ENCODE assay signal across 11 mouse cellular contexts in the genomic region with DNA sequence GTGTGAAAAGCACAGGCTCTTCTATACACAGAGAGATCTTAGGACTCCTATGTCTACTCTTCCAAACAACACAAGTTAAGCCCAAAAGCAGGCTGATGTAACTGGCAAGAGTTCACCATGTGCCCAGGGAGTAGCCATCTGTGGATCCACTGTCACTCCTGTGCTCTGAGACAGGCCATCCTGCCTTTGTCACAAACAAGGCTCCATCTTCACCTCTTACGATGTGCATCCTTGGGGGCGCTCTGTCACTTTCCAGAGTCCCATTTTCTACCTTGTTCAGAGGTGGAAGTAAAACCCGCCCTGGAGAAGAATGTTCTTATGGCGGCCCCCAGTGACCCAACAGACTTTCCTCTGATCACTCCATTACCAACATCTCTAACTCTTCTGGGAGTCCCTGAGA. TPM values are rescaled to one million over a fixed set of nuclear protein-coding genes. Genes with fewer than 3 reads are reported as not detected.
DNase-seq lines count a peak whose midpoint lies in the region; ATAC-seq lines count a peak whose summit lies in the region.
"Had no signal": no experiment of that assay in that cellular context is flagged by ENCODE, and none has a peak within 500 bp of the region (broad histone marks: within the 10 kb centered on the region; RNA-seq: fewer than 3 reads in every experiment).

No protein-coding gene starts in this region.

- H3K4me1 ChIP-seq in heart, embryonic 14.5 days (ENCODE audit: control insufficient read depth in 2 of 2, insufficient read depth in 2 of 2, low read length in 2 of 2), result peaks cover 6 to 20% of the 10 kb centered on the region in 2 experiments; a peak in 3 of 4 replicates
- H3K4me1 ChIP-seq in embryonic facial prominence, embryonic 15.5 days, result peaks cover 26% of the 10 kb centered on the region
- peaks cover 18% of the 10 kb centered on the region for H3K4me1 ChIP-seq in intestine, embryonic 14.5 days (replicated peaks; ENCODE audit: control insufficient read depth, insufficient read depth, low read length)
- H3K4me1 ChIP-seq in midbrain, embryonic 15.5 days, result peaks cover 28% of the 10 kb centered on the region

- H3K4me2 ChIP-seq in heart, embryonic 14.5 days (ENCODE audit: low read length), result peak overlapping the region; percentile 79
- H3K4me2 ChIP-seq in embryonic facial prominence, embryonic 15.5 days (replicated peaks), result no peak overlapping the region
- H3K4me2 ChIP-seq in intestine, embryonic 14.5 days (ENCODE audit: low read length), result no peak overlapping the region
- peak overlapping the region; percentile 95 for H3K4me2 ChIP-seq in midbrain, embryonic 15.5 days

- intact Hi-C loops in heart, postnatal 25 days (cut with DNase I), result loop anchor here (1.0 to 2.0 kb wide), 3 partner anchors 48 to 310 kb away; no protein-coding TSS in a partner anchor

- DNase-seq in heart, postnatal 25 days (ENCODE audit: low spot score), result no peak
- DNase-seq in intestine, embryonic 14.5 days (ENCODE audit: low spot score), result peak; percentile 56
- no peak for DNase-seq in adrenal gland, adult 18-20 months (ENCODE audit: low spot score in 2 of 2)
- DNase-seq in right cerebral cortex, postnatal 36 days (ENCODE audit: low spot score in 2 of 2), result no peak
- DNase-seq in spleen, postnatal 14 days (ENCODE audit: low spot score in 2 of 2), result no peak

- no peaks in the 10 kb centered on the region for H3K9me3 ChIP-seq in heart, embryonic 14.5 days (ENCODE audit: control insufficient read depth, low read length)
- H3K9me3 ChIP-seq in embryonic facial prominence, embryonic 15.5 days (replicated peaks), result no peaks in the 10 kb centered on the region
- H3K9me3 ChIP-seq in intestine, embryonic 14.5 days (ENCODE audit: control insufficient read depth, low read length), result no peaks in the 10 kb centered on the region
- H3K9me3 ChIP-seq in midbrain, embryonic 15.5 days, result no peaks in the 10 kb centered on the region

- no peak for ATAC-seq in heart, embryonic 14.5 days (ENCODE audit: insufficient number of reproducible peaks, insufficient read depth, low FRiP score, low read depth)
- ATAC-seq in embryonic facial prominence, embryonic 15.5 days (ENCODE audit: insufficient number of reproducible peaks, low FRiP score, low TSS enrichment, low read depth), result no peak
- no peak for ATAC-seq in intestine, embryonic 14.5 days (replicated peaks; ENCODE audit: low FRiP score, low TSS enrichment, low read depth)
- no peak for ATAC-seq in midbrain, embryonic 15.5 days (replicated peaks)
- ATAC-seq: activated CD4-positive, CD25-positive, alpha-beta regulatory T cell, adult 4 months had no signal

- 0 out of 4 replicates have a peak overlapping the region, but pooled peaks of 1 of the 2 experiments have one; percentile 40 for H3K4me3 ChIP-seq in heart, embryonic 14.5 days (ENCODE audit: control insufficient read depth in 1 of 2, insufficient read depth in 1 of 2, low read depth in 1 of 2, low read length in 2 of 2)
- H3K4me3 ChIP-seq in embryonic facial prominence, embryonic 15.5 days (replicated peaks), result peak overlapping the region; percentile 48; the same call in 1 of the 2 replicates
- no peak overlapping the region for H3K4me3 ChIP-seq in intestine, embryonic 14.5 days (ENCODE audit: low read depth, low read length)
- H3K4me3 ChIP-seq in midbrain, embryonic 15.5 days, result peak overlapping the region; percentile 46

- no peak overlapping the region for H3K27ac ChIP-seq in heart, embryonic 14.5 days (replicated peaks in 1 of 2; ENCODE audit: control insufficient read depth in 1 of 2, insufficient read depth in 1 of 2, low read depth in 2 of 2, low read length in 2 of 2)
- H3K27ac ChIP-seq in embryonic facial prominence, embryonic 15.5 days (replicated peaks), result no peak overlapping the region
- no peak overlapping the region for H3K27ac ChIP-seq in intestine, embryonic 14.5 days (ENCODE audit: low read depth)
- H3K27ac ChIP-seq in midbrain, embryonic 15.5 days, result peak overlapping the region; percentile 53; the same call in 1 of the 2 replicates

- H3K36me3 ChIP-seq in heart, embryonic 14.5 days (ENCODE audit: control insufficient read depth, insufficient read depth, low read length), result no peaks in the 10 kb centered on the region
- H3K36me3 ChIP-seq in embryonic facial prominence, embryonic 15.5 days, result no peaks in the 10 kb centered on the region
- no peaks in the 10 kb centered on the region for H3K36me3 ChIP-seq in intestine, embryonic 14.5 days (ENCODE audit: control insufficient read depth, insufficient read depth, low read length)
- H3K36me3 ChIP-seq in midbrain, embryonic 15.5 days (replicated peaks), result no peaks in the 10 kb centered on the region

- H3K9ac ChIP-seq in heart, embryonic 14.5 days (ENCODE audit: low read length), result no peak overlapping the region
- no peak overlapping the region for H3K9ac ChIP-seq in embryonic facial prominence, embryonic 15.5 days
- no peak overlapping the region for H3K9ac ChIP-seq in intestine, embryonic 14.5 days (ENCODE audit: low read length)
- H3K9ac ChIP-seq in midbrain, embryonic 15.5 days, result no peak overlapping the region

- H3K27me3 ChIP-seq in heart, embryonic 14.5 days (ENCODE audit: control insufficient read depth, insufficient read depth, low read length), result peaks cover 73% of the 10 kb centered on the region
- peaks cover 54% of the 10 kb centered on the region for H3K27me3 ChIP-seq in embryonic facial prominence, embryonic 15.5 days
- peaks cover 53% of the 10 kb centered on the region for H3K27me3 ChIP-seq in intestine, embryonic 14.5 days (replicated peaks; ENCODE audit: control insufficient read depth, insufficient read depth, low read length)
- H3K27me3 ChIP-seq in midbrain, embryonic 15.5 days (replicated peaks), result peaks cover 15% of the 10 kb centered on the region

- WGBS in heart, embryonic 14.5 days, result 6% methylated on average over 4 of the region's 4 CpGs
- WGBS in embryonic facial prominence, embryonic 15.5 days, result 4% methylated on average over 4 of the region's 4 CpGs
- 2% methylated on average over 4 of the region's 4 CpGs for WGBS in intestine, embryonic 14.5 days
- WGBS in midbrain, embryonic 15.5 days, result 6% methylated on average over 4 of the region's 4 CpGs

RNA-seq across cellular contexts. Expression of gene Fgf15, which starts 1.6 kb away (rescaled TPM):
- polyA plus RNA-seq in heart, embryonic 14.5 days (2014; fragmentation: Nextera tagmentation; extraction: Ambion mirVana), result not detected in 2 replicates
- not detected for total RNA-seq in heart, postnatal 25 days (2021)
- 1.00 and 1.6 TPM in 2 replicates for polyA plus RNA-seq in embryonic facial prominence, embryonic 15.5 days (2015; fragmentation: Nextera tagmentation; extraction: Ambion mirVana)
- not detected in 2 replicates for polyA plus RNA-seq in intestine, embryonic 14.5 days (2014; fragmentation: Nextera tagmentation; extraction: Ambion mirVana)
- 26.7 and 26.8 TPM in 2 replicates for polyA plus RNA-seq in midbrain, embryonic 15.5 days (2015; fragmentation: Nextera tagmentation; extraction: Ambion mirVana)
- total RNA-seq in adrenal gland, adult 18-20 months (2021), result under 1 TPM in 1 of 2 experiments, not detected in 1; 0.36 TPM
- total RNA-seq: liver, adult 2 months had no signal
- polyA plus RNA-seq: activated CD4-positive, CD25-positive, alpha-beta regulatory T cell, adult 4 months; liver, adult 2 months; stomach, embryonic 16.5 days had no signal

RNA-seq across cellular contexts. Expression of gene LTO1, which starts 20.2 kb away (rescaled TPM):
- 16.1 and 19.2 TPM in 2 replicates for polyA plus RNA-seq in heart, embryonic 14.5 days (2014; fragmentation: Nextera tagmentation; extraction: Ambion mirVana)
- 10 to 100 TPM; 11.9 to 14.7 TPM for total RNA-seq in heart, postnatal 25 days (2021)
- 26.6 and 29.5 TPM in 2 replicates for polyA plus RNA-seq in embryonic facial prominence, embryonic 15.5 days (2015; fragmentation: Nextera tagmentation; extraction: Ambion mirVana)
- 19.0 and 19.1 TPM in 2 replicates for polyA plus RNA-seq in intestine, embryonic 14.5 days (2014; fragmentation: Nextera tagmentation; extraction: Ambion mirVana)
- 32.2 and 33.6 TPM in 2 replicates for polyA plus RNA-seq in midbrain, embryonic 15.5 days (2015; fragmentation: Nextera tagmentation; extraction: Ambion mirVana)
- 10 to 100 TPM; 24.2 to 27.4 TPM for total RNA-seq in adrenal gland, adult 18-20 months (2021)

RNA-seq across cellular contexts. Expression of gene Ccnd1, which starts 45.0 kb away (rescaled TPM):
- 48.7 and 63.7 TPM in 2 replicates for polyA plus RNA-seq in heart, embryonic 14.5 days (2014; fragmentation: Nextera tagmentation; extraction: Ambion mirVana)
- 10 to 100 TPM; 41.2 to 42.1 TPM for total RNA-seq in heart, postnatal 25 days (2021)
- 134 and 143 TPM in 2 replicates for polyA plus RNA-seq in embryonic facial prominence, embryonic 15.5 days (2015; fragmentation: Nextera tagmentation; extraction: Ambion mirVana)
- polyA plus RNA-seq in intestine, embryonic 14.5 days (2014; fragmentation: Nextera tagmentation; extraction: Ambion mirVana), result 83.8 and 94.8 TPM in 2 replicates
- polyA plus RNA-seq in midbrain, embryonic 15.5 days (2015; fragmentation: Nextera tagmentation; extraction: Ambion mirVana), result 39.4 and 40.8 TPM in 2 replicates
- 100 to 1,000 TPM; 140 to 149 TPM for total RNA-seq in adrenal gland, adult 18-20 months (2021)

RNA-seq across cellular contexts. Expression of gene Fgf4, which starts 47.5 kb away (rescaled TPM):
- polyA plus RNA-seq in heart, embryonic 14.5 days (2014; fragmentation: Nextera tagmentation; extraction: Ambion mirVana), result not detected in 2 replicates
- not detected for total RNA-seq in heart, postnatal 25 days (2021)
- polyA plus RNA-seq in embryonic facial prominence, embryonic 15.5 days (2015; fragmentation: Nextera tagmentation; extraction: Ambion mirVana), result 0.42 and 0.65 TPM in 2 replicates
- polyA plus RNA-seq in intestine, embryonic 14.5 days (2014; fragmentation: Nextera tagmentation; extraction: Ambion mirVana), result not detected in 2 replicates
- polyA plus RNA-seq in midbrain, embryonic 15.5 days (2015; fragmentation: Nextera tagmentation; extraction: Ambion mirVana), result not detected in 2 replicates
- total RNA-seq in adrenal gland, adult 18-20 months (2021), result not detected
- total RNA-seq: liver, adult 2 months had no signal
- polyA plus RNA-seq: activated CD4-positive, CD25-positive, alpha-beta regulatory T cell, adult 4 months; liver, adult 2 months had no signal

RNA-seq across cellular contexts. Expression of gene Fgf3, which starts 56.8 kb away (rescaled TPM):
- not detected in 2 replicates for polyA plus RNA-seq in heart, embryonic 14.5 days (2014; fragmentation: Nextera tagmentation; extraction: Ambion mirVana)
- total RNA-seq in heart, postnatal 25 days (2021), result not detected
- 0.24 and 1.1 TPM in 2 replicates for polyA plus RNA-seq in embryonic facial prominence, embryonic 15.5 days (2015; fragmentation: Nextera tagmentation; extraction: Ambion mirVana)
- polyA plus RNA-seq in intestine, embryonic 14.5 days (2014; fragmentation: Nextera tagmentation; extraction: Ambion mirVana), result not detected in 2 replicates
- 2.9 and 4.8 TPM in 2 replicates for polyA plus RNA-seq in midbrain, embryonic 15.5 days (2015; fragmentation: Nextera tagmentation; extraction: Ambion mirVana)
- total RNA-seq in adrenal gland, adult 18-20 months (2021), result under 1 TPM; 0.50 to 0.80 TPM
- total RNA-seq: liver, adult 2 months had no signal
- polyA plus RNA-seq: activated CD4-positive, CD25-positive, alpha-beta regulatory T cell, adult 4 months; liver, adult 2 months; stomach, embryonic 16.5 days had no signal

Comparison
In these comparisons a context has a peak if more than half of its experiments do, and no peak if none do; other contexts are left out.
1. H3K4me2 ChIP-seq: peak in heart, embryonic 14.5 days (single experiment) and midbrain, embryonic 15.5 days (single experiment); none in embryonic facial prominence, embryonic 15.5 days (single experiment) and intestine, embryonic 14.5 days (single experiment).
2. RNA of gene Fgf15, which starts 1.6 kb away (polyA plus RNA-seq): 26.7 to 26.8 TPM in midbrain, embryonic 15.5 days; 1.00 to 1.6 TPM in embryonic facial prominence, embryonic 15.5 days, not detected in heart, embryonic 14.5 days and not detected in intestine, embryonic 14.5 days; every median in the first group is over 10 times any median in the second.